Comparison of ENCODE assay signal across 23 mouse cellular contexts in the genomic region with DNA sequence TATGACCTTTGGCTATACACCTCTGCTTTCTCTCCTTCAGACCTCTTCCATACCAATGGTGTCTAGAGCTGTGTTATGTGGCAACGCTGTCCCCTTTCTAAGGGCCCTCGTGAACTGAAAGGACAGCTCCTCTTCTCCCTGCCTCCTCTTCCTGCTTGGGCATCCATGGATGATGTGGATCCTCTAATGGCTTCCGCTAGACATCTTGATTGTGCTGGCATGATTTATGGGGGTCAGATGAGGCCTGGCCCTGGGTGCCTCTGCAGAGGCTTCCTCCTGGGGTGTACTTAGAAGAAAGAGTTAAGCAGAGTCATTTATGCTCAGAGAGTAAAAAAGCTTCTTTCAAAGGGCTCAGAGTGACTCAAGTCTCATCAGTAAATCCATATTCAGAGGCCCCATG.
DNase-seq lines count a peak whose midpoint lies in the region; ATAC-seq lines count a peak whose summit lies in the region.
"Had no signal": no experiment of that assay in that cellular context is flagged by ENCODE, and none has a peak within 500 bp of the region (broad histone marks: within the 10 kb centered on the region; RNA-seq: fewer than 3 reads in every experiment).

No protein-coding gene starts in this region.

- 80% methylated on average over 3 of the region's 3 CpGs for whole genome bisulfite sequencing in embryonic facial prominence, embryonic 13.5 days
- 79% methylated on average over 3 of the region's 3 CpGs for WGBS in embryonic facial prominence, embryonic 10.5 days
- WGBS in hindbrain, embryonic 11.5 days: 55% methylated on average over 3 of the region's 3 CpGs
- WGBS in hindbrain, embryonic 13.5 days: 49% methylated on average over 3 of the region's 3 CpGs
- 17% methylated on average over 3 of the region's 3 CpGs for WGBS in neural tube, embryonic 15.5 days

- H3K9ac ChIP-seq in embryonic facial prominence, embryonic 13.5 days: 0 out of 2 replicates have a peak overlapping the region, but pooled peaks have one; percentile 0
- H3K9ac ChIP-seq in hindbrain, embryonic 11.5 days (ENCODE audit: low read depth, low read length): no peak overlapping the region
- no peak overlapping the region for H3K9ac ChIP-seq in hindbrain, embryonic 13.5 days
- H3K9ac ChIP-seq in neural tube, embryonic 15.5 days (replicated peaks): no peak overlapping the region
- H3K9ac ChIP-seq: embryonic facial prominence, embryonic 12.5 days; forebrain, embryonic 13.5 days; heart, embryonic 13.5 days had no signal

- no peak for DNase-seq in embryonic facial prominence, embryonic 10.5 days (ENCODE audit: low spot score)
- DNase-seq in hindbrain, embryonic 11.5 days (ENCODE audit: low spot score): peak; percentile 36
- DNase-seq in neural tube, embryonic 10.5 days (ENCODE audit: extremely low spot score, low spot score): peak; percentile 54
- DNase-seq in yolk sac, embryonic 10.5 days (ENCODE audit: low spot score): peak; percentile 8
- no peak for DNase-seq in gastrocnemius, postnatal 36 days
- DNase-seq: adrenal gland, postnatal 10 days; B cell, adult 2 months; cerebellum, adult 11 months; cerebellum, adult 8-10 months; cerebellum, postnatal 14 days; gastrocnemius, postnatal 14 days; heart, adult 11 months; heart, postnatal 36 days; kidney, adult 11 months had no signal

- H3K36me3 ChIP-seq in embryonic facial prominence, embryonic 13.5 days: no peaks in the 10 kb centered on the region
- no peaks in the 10 kb centered on the region for H3K36me3 ChIP-seq in embryonic facial prominence, embryonic 10.5 days (replicated peaks)
- H3K36me3 ChIP-seq in hindbrain, embryonic 11.5 days (ENCODE audit: control insufficient read depth, insufficient read depth, low read length): no peaks in the 10 kb centered on the region
- H3K36me3 ChIP-seq in hindbrain, embryonic 13.5 days: no peaks in the 10 kb centered on the region
- no peaks in the 10 kb centered on the region for H3K36me3 ChIP-seq in neural tube, embryonic 15.5 days
- H3K36me3 ChIP-seq: embryonic facial prominence, embryonic 12.5 days; G1E; heart, embryonic 13.5 days had no signal

- H3K4me3 ChIP-seq in embryonic facial prominence, embryonic 13.5 days: no peak overlapping the region
- no peak overlapping the region for H3K4me3 ChIP-seq in embryonic facial prominence, embryonic 10.5 days
- no peak overlapping the region for H3K4me3 ChIP-seq in hindbrain, embryonic 11.5 days (ENCODE audit: low read depth, low read length)
- no peak overlapping the region for H3K4me3 ChIP-seq in hindbrain, embryonic 13.5 days
- H3K4me3 ChIP-seq in neural tube, embryonic 15.5 days (replicated peaks): no peak overlapping the region
- H3K4me3 ChIP-seq: embryonic facial prominence, embryonic 12.5 days; forebrain, embryonic 13.5 days; heart, embryonic 13.5 days had no signal

- no peak for ATAC-seq in embryonic facial prominence, embryonic 13.5 days (ENCODE audit: insufficient number of reproducible peaks, insufficient read depth, low FRiP score, low TSS enrichment, low read depth)
- ATAC-seq in hindbrain, embryonic 11.5 days (ENCODE audit: low FRiP score): no peak
- ATAC-seq in hindbrain, embryonic 13.5 days (ENCODE audit: low FRiP score): no peak
- no peak for ATAC-seq in neural tube, embryonic 15.5 days (ENCODE audit: low FRiP score)
- ATAC-seq: CD4-positive, CD25-positive, alpha-beta regulatory T cell, adult 4 months; forebrain, embryonic 13.5 days; hindbrain, embryonic 16.5 days had no signal

- H3K4me2 ChIP-seq in embryonic facial prominence, embryonic 13.5 days: no peak overlapping the region
- H3K4me2 ChIP-seq in hindbrain, embryonic 11.5 days (replicated peaks; ENCODE audit: low read depth, low read length): no peak overlapping the region
- no peak overlapping the region for H3K4me2 ChIP-seq in hindbrain, embryonic 13.5 days
- no peak overlapping the region for H3K4me2 ChIP-seq in neural tube, embryonic 15.5 days
- H3K4me2 ChIP-seq: embryonic facial prominence, embryonic 12.5 days; forebrain, embryonic 13.5 days; heart, embryonic 13.5 days had no signal

- intact Hi-C loops in gastrocnemius, postnatal 36 days (cut with DNase I): no loop called here

- no peaks in the 10 kb centered on the region for H3K27me3 ChIP-seq in embryonic facial prominence, embryonic 13.5 days
- H3K27me3 ChIP-seq in embryonic facial prominence, embryonic 10.5 days (replicated peaks; ENCODE audit: low read depth, poor library complexity, severe bottlenecking): no peaks in the 10 kb centered on the region
- no peaks in the 10 kb centered on the region for H3K27me3 ChIP-seq in hindbrain, embryonic 11.5 days (ENCODE audit: control insufficient read depth, insufficient read depth, low read length)
- no peaks in the 10 kb centered on the region for H3K27me3 ChIP-seq in hindbrain, embryonic 13.5 days
- H3K27me3 ChIP-seq in neural tube, embryonic 15.5 days (replicated peaks): no peaks in the 10 kb centered on the region
- H3K27me3 ChIP-seq: embryonic facial prominence, embryonic 12.5 days; forebrain, embryonic 13.5 days had no signal

- H3K27ac ChIP-seq in embryonic facial prominence, embryonic 13.5 days: peak overlapping the region; percentile 51; the same call in 1 of the 2 replicates
- H3K27ac ChIP-seq in embryonic facial prominence, embryonic 10.5 days (replicated peaks): no peak overlapping the region
- 0 out of 2 replicates have a peak overlapping the region, but pooled peaks have one; percentile 7 for H3K27ac ChIP-seq in hindbrain, embryonic 11.5 days (ENCODE audit: low read depth, low read length)
- H3K27ac ChIP-seq in hindbrain, embryonic 13.5 days: no peak overlapping the region
- no peak overlapping the region for H3K27ac ChIP-seq in neural tube, embryonic 15.5 days (replicated peaks)
- H3K27ac ChIP-seq: embryonic facial prominence, embryonic 12.5 days; forebrain, embryonic 13.5 days; heart, embryonic 13.5 days had no signal

- peaks cover 18% of the 10 kb centered on the region for H3K4me1 ChIP-seq in embryonic facial prominence, embryonic 13.5 days
- peaks cover 6% of the 10 kb centered on the region; the same call in 1 of the 2 replicates for H3K4me1 ChIP-seq in embryonic facial prominence, embryonic 10.5 days
- H3K4me1 ChIP-seq in hindbrain, embryonic 11.5 days (replicated peaks; ENCODE audit: control insufficient read depth, insufficient read depth, low read length): no peaks in the 10 kb centered on the region; the same call in 1 of the 2 replicates
- H3K4me1 ChIP-seq in hindbrain, embryonic 13.5 days (replicated peaks): peaks cover 22% of the 10 kb centered on the region
- H3K4me1 ChIP-seq in neural tube, embryonic 15.5 days: peaks cover 19% of the 10 kb centered on the region
- H3K4me1 ChIP-seq: heart, embryonic 13.5 days had no signal

- no peaks in the 10 kb centered on the region for H3K9me3 ChIP-seq in embryonic facial prominence, embryonic 13.5 days
- H3K9me3 ChIP-seq in embryonic facial prominence, embryonic 10.5 days: no peaks in the 10 kb centered on the region
- no peaks in the 10 kb centered on the region for H3K9me3 ChIP-seq in hindbrain, embryonic 11.5 days (ENCODE audit: control insufficient read depth, low read length)
- 0 out of 2 replicates have a peak, but pooled peaks cover 2% of the 10 kb centered on the region for H3K9me3 ChIP-seq in hindbrain, embryonic 13.5 days
- no peaks in the 10 kb centered on the region for H3K9me3 ChIP-seq in neural tube, embryonic 15.5 days (replicated peaks)
- H3K9me3 ChIP-seq: embryonic facial prominence, embryonic 12.5 days; forebrain, embryonic 13.5 days; heart, embryonic 13.5 days had no signal

Comparison
In these comparisons a context has a peak if more than half of its experiments do, and no peak if none do; other contexts are left out.
1. H3K27ac ChIP-seq: peak in embryonic facial prominence, embryonic 13.5 days (single experiment) and hindbrain, embryonic 11.5 days (single experiment); none in embryonic facial prominence, embryonic 10.5 days (single experiment), hindbrain, embryonic 13.5 days (single experiment) and neural tube, embryonic 15.5 days (single experiment).
2. DNase-seq: peak in hindbrain, embryonic 11.5 days (single experiment), neural tube, embryonic 10.5 days (single experiment) and yolk sac, embryonic 10.5 days (single experiment); none in embryonic facial prominence, embryonic 10.5 days (single experiment) and gastrocnemius, postnatal 36 days (0 of 2).